Mouse (Mus musculus) fibroblast of lung, adult 2 months (primary cell): ENCODE results near the gene Lmln.
"Not testable (repeated sequence)": the region's sequence is repeated elsewhere in the genome, so short reads cannot be mapped to it uniquely, and the experiment has no call there.

ENCODE experiments used
- DNase-seq: peaks from one replicate; pipeline ENCODE4 v3.0.0-alpha.2; 2011; ENCODE audit warnings: low read depth

The Lmln gene

DNA sequence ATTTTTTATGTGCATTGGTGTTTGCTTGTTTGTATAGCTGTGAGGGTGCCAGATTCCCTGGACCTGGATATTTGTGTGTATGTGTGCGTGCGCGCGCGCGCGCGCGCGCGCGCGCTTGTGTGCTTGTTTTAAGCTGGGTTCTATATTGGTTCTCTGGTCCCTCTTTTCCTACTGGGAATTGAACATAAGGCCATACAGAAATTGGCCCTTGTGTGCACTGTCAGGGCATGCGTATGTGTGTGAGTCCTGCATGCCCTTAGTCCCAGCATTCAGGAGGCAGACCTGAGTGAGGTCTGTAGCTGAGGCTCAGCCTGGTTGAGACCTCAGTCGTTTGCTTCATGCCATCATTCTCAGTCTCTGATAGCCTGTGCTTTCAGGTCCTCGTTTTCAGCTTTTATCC lies 4.3 kb upstream of the Lmln start:
- no peak for DNase-seq

GRCm38 (mm10) chr16:33058656-33059055 lies 3.7 kb upstream of the Lmln start:
- not testable (repeated sequence) for DNase-seq

- no peak for DNase-seq
These were observed 2.9 kb upstream of the Lmln start for GRCm38 (mm10) chr16:33059471-33059870.

- DNase-seq = no peak
These were observed 1.4 kb upstream of the Lmln start for GRCm38 (mm10) chr16:33060926-33061325.

GRCm38 (mm10) chr16:33061400-33061799 lies 921 bp upstream of the Lmln start:
- DNase-seq = no peak

DNA sequence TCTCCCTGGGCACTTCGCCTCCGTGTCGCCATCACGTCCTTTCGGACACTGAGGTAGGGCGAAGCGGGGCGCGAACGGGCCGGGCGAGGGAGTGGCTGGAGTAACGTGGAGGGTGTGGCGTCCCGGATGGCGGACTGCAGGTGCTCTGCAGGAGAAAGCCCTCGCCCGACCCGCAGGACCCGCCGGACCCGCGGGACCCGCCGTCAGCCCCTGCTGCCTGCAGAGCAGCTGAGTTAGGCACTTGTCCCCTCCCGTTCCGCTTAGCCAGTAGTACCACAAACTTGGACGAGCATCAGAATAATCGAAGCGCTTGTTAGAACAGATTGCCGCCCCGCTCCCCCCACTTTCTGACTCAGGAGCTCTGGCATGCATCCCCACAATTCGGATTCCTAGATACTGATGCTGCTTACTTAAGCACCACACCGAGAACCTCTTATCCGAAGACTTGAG lies 386 bp downstream of the Lmln start:
- DNase-seq = no peak

GRCm38 (mm10) chr16:33063267-33063666 lies 946 bp downstream of the Lmln start:
- no peak for DNase-seq

- DNase-seq = no peak
These were observed 2.3 kb downstream of the Lmln start for GRCm38 (mm10) chr16:33064636-33065035.

GRCm38 (mm10) chr16:33070928-33071327 lies 8.6 kb downstream of the Lmln start:
- no peak for DNase-seq

- DNase-seq = no peak
These were observed 10.7 kb downstream of the Lmln start for GRCm38 (mm10) chr16:33072871-33073557.

DNA sequence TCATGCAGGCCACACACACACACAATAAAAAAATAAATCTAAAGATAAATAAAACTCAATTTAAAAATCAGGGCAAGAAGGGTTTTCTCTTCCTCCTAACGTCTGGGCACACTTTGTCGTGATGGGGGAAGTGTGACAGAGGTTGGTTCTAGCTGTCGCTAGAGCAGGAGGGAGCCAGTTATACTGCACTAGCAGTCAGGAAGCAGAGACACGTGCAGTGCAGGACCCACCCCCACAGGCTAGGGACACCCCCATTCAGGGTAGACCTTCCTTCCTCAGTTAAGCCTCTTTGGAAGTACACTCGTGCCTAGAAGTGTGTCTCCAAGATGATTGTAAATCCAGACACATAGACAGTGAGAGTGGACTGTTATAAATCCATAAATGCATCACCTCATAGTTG lies 12.6 kb downstream of the Lmln start:
- DNase-seq = no peak

GRCm38 (mm10) chr16:33076078-33076477 lies 13.8 kb downstream of the Lmln start:
- no peak for DNase-seq

DNA sequence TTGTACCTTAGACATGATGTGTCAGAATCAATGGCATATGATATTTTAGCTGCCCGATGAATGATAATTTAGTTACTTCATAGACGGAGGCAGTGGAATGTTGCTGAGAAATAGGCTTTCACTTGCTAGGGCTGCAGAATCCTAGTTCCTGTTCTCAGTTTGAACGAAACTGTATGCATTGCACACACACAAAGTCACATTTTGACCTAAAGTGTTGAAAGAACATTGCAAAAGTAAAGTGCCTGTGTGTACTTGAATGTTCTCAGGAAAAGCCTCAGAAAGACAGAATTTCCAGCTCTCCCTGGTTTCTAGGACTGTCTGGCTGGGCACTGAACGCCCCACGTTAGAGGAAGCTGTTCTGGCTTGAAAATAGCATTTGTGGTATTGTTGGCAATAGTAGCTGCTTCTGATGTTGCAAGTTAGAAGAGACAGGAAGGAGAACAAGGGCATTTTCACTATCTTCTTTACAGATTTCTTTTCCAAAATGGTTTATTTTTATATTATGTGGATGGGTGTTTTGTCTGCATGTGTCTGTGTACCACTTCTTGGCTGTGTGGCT lies 14.8 kb downstream of the Lmln start:
- DNase-seq = peak; percentile 11

GRCm38 (mm10) chr16:33080063-33080462 lies 17.7 kb downstream of the Lmln start:
- DNase-seq = no peak

DNA sequence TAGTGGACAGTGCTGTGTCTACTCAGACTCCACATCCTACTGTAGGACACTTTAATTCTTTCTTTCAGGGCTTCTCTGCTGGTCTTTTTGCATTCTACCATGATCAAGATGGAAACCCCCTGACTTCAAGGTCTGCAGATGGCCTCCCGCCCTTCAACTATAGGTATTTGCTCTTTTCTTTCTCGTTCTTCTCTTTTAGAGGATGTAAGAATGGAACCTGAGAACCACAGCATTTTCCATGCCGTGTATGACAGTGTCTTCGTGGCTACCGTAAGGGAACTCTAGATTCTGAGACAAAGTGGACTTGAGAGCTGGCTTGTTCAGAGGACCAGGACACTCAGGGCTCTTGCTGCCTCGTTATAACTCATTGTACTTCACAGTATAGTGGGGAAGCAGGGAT lies 20.6 kb downstream of the Lmln start:
- DNase-seq = no peak

DNA sequence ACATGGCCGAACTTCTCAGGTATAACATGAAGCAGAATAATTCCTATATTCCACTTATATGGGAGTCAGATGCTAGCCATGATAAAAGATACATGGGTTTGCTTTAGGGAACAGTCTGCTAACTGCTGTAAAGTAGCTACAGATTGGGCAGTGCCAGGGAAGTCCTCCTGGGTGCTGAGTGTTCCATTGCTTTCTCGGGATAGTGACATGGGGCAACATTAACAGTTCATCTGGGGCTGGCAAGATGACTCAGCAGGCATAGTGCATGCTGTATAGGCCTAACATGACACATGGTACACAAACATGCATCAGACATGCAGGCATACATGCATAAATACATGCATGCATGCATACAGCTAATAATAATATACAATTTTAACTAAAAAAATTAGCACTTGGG lies 21.7 kb downstream of the Lmln start:
- no peak for DNase-seq

GRCm38 (mm10) chr16:33085666-33086065 lies 23.3 kb downstream of the Lmln start:
- peak; percentile 46 for DNase-seq

DNA sequence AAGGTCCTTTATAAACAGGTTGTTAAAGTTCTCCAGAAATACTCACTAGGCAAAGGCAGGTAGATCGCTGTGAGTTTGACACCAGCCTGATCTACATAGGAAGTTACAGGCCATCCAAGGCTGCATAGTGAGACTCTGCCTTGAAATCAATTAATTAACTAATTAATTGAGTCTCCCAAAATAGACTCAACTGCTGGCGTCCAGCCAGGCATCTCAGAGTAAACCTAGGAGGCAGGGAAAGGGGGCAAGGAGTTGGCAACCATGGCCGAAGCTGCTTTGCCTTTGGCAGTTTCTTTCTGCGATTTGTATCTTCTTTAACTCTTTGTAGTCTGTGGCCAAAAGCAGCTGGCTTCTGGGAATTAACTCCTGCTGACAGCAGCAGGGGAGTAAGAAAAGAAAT lies 51.4 kb downstream of the Lmln start:
- no peak for DNase-seq

- DNase-seq = no peak
These were observed 61.1 kb downstream of the Lmln start for GRCm38 (mm10) chr16:33123373-33123772.

DNA sequence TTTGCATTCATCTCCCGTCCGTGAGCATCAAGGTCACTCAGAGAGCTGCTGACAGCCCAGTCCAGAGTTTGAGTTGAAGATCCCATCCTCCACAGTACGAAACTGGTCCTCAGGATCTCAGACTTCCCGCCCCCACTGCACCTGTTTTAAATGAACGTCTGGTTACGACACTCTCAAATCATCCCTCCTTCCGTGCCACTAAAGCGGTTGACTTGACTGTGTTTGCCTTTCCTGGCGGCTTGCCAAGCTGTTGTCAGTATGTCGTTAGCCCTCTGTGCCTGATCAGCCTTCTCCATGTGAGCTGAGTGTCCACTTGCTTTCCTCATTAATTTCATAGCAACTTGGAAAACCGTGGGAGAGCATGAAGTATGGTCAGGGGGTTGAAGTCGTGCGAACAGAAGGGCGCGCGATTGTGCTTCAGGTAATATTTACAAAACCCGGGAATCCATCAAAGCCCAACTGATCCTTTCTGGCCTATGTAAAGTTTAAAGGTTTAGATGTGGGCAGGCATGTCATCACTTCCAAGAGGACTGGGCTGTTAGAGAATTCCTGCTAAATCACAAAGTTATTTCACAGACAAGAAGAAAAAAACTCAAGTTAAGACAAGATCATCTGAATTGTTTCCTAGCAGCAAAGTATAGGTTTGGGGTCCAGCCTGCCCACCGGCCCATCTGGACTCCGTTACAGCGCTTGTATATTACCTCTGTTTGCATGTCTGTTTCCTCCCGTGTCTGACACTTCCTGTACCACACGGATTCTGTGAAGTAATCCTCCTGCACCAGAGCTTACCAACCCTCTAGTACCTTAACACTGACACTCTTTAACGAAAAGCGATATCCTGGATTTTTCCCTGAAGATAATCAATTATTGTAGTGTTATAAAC lies 61.9 kb downstream of the Lmln start:
- no peak for DNase-seq

DNA sequence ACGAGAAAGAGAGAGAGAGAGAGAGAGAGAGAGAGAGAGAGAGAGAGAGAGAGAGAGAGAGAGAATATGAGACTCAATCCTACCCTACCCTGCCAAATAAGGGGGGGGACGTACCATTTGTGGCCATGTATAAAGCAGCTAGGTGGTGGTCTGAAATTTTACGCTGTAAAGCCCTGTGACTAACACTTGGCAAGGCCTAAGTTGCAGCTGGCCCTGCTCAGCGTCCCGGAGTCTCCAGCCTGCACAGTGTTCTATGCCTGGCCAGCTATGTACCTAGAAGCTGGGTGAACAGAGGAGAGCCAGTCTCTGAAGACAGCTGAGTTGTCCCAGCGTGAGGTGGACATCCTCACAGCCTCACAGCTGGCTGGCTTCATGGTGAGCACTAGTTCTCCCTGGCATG lies 64.7 kb downstream of the Lmln start:
- DNase-seq = no peak

GRCm38 (mm10) chr16:33130731-33131130 lies 68.4 kb downstream of the Lmln start:
- DNase-seq = peak; percentile 80

GRCm38 (mm10) chr16:33133186-33133585 lies 70.9 kb downstream of the Lmln start:
- no peak for DNase-seq
